Mouse (Mus musculus): ENCODE results near the gene Gm15517.

The Gm15517 gene

GRCm38 (mm10) chr7:44309475-44310284 is 48.4 kb downstream of the Gm15517 start, which contains the start of gene Shank1:
TSS of gene Shank1 (plus strand) at chr7:44310253.
- no peak for DNase-seq (ENCODE audit: low spot score in 2 of 2)

DNA sequence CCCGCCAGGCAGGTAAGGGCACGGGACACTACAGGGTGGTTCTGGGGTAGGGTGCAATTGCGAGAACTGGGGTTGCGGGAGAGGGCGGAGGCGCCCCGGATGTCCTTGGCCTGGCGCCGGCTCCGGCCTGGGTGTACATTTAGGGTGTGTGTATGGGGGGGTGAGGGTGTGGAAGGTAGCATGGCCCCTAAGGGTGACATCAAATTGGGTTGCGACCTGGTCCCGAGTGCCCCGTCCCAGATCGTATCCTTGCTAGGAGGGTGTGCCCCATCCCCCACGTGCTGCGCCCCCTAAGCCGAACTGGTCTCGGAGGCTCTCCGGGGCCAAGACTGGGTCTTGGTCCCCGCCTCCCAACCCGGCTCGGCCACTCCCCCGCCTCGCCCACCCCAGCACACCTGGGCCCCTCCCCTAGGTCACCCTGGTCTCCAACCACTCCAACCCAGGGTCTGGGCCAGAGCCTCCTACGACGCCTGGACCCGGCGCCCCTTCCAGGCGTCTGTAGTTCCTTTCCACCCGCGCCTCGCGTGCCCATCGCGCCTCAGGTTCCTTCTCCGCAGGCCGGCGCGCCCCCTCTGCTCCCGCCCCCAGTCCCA is 49.1 kb downstream of the Gm15517 start:
- no peak for DNase-seq (ENCODE audit: low spot score in 2 of 2)

GRCm38 (mm10) chr7:44310878-44311712 is 49.8 kb downstream of the Gm15517 start:
- no peak for DNase-seq (ENCODE audit: low spot score in 2 of 2)
